Mouse (Mus musculus): Measurements from ENCODE around the gene Ephb3. TPM values are rescaled to one million over a fixed set of nuclear protein-coding genes. Genes with fewer than 3 reads are reported as not detected.

Gene Ephb3
- polyA plus RNA-seq, 1 experiment: 1.4 TPM

DNA sequence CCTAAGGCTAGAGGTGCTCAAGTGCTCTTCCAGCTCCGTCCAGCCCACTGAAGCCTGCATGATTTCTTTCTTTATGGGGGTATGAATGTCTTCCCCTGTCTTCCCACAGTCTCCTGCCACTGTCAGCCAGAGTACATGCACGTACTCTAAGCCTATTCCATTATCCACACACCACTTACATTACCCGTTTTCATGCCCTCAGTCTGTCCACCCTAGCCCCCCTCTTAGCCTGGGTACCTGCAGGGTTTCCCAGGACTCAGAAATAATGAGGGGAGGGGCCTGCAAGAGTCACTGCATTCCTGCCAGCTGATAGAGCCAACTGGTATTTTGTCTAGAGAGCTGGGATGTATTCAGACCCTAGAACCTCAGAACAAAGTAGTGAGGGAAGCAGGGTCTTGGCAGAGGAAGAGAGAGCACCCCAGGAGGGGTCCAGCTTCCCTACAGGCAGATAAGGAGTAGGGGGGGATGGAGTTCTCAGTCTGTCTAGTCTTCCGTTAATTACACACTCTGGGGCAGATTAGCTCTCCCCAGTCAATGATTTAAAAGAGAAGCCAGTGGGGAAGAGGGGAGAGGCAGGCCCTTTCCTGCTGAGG is 20.2 kb downstream of the Ephb3 start:
- TF ChIP-seq CTCF (IDR thresholded peaks at IDR 0.05; ENCODE audit: control insufficient read depth, insufficient read depth, low read length): no peak
- TF ChIP-seq POLR2A (IDR thresholded peaks at IDR 0.05; ENCODE audit: borderline replicate concordance, control insufficient read depth, low read depth, low read length): no peak
- Histone ChIP-seq H3K27ac (ENCODE audit: control insufficient read depth, insufficient read depth, low read depth, low read length, poor library complexity) (no peak overlapping the region), H3K4me1 (ENCODE audit: control insufficient read depth, insufficient read depth, low read length) (no peaks in the 10 kb centered on the region), H3K4me3 (replicated peaks; ENCODE audit: control insufficient read depth, low read depth, low read length) (no peak overlapping the region)
- WGBS: 74% methylated on average over 4 of the region's 4 CpGs

- TF ChIP-seq CTCF (IDR thresholded peaks at IDR 0.05; ENCODE audit: control insufficient read depth, insufficient read depth, low read length) (no peak), POLR2A (IDR thresholded peaks at IDR 0.05; ENCODE audit: borderline replicate concordance, control insufficient read depth, low read depth, low read length) (no peak)
- Histone ChIP-seq H3K4me3 (replicated peaks; ENCODE audit: control insufficient read depth, low read depth, low read length) (no peak overlapping the region), H3K4me1 (ENCODE audit: control insufficient read depth, insufficient read depth, low read length) (no peaks in the 10 kb centered on the region), H3K27ac (ENCODE audit: control insufficient read depth, insufficient read depth, low read depth, low read length, poor library complexity) (no peak overlapping the region)
- WGBS: 79% methylated on average over 6 of the region's 6 CpGs
These were observed 22.1 kb downstream of the Ephb3 start for GRCm38 (mm10) chr16:21226629-21227028.

DNA sequence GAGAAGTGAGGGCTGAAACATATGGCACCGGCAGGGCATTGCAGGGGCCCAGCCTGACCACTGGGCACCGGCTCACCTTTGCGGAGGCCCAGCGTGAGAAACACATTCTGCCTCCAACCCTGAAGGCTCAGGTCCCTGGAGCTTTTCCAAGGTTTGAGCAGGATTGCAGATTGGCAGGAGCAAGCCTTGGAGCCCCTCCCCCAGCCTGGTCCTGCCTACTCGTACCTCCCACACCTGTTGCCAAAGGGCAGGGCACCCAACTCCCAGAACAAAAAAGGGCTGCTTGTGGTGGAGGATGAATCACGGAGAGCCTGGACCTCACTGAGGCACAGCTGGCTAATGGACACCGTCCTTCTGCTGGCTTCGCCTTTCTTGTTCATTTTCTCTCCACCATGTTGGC is 30.6 kb downstream of the Ephb3 start:
- Histone ChIP-seq H3K27ac (ENCODE audit: control insufficient read depth, insufficient read depth, low read depth, low read length, poor library complexity) (no peak overlapping the region), H3K4me3 (replicated peaks; ENCODE audit: control insufficient read depth, low read depth, low read length) (no peak overlapping the region), H3K4me1 (ENCODE audit: control insufficient read depth, insufficient read depth, low read length) (no peaks in the 10 kb centered on the region)
- TF ChIP-seq CTCF (IDR thresholded peaks at IDR 0.05; ENCODE audit: control insufficient read depth, insufficient read depth, low read length) (no peak), POLR2A (IDR thresholded peaks at IDR 0.05; ENCODE audit: borderline replicate concordance, control insufficient read depth, low read depth, low read length) (no peak)
- WGBS: 81% methylated on average over 8 of the region's 8 CpGs

GRCm38 (mm10) chr16:21238722-21239121 is 34.2 kb downstream of the Ephb3 start:
- H3K4me3 ChIP-seq (replicated peaks; ENCODE audit: control insufficient read depth, low read depth, low read length): no peak overlapping the region
- no peaks in the 10 kb centered on the region for H3K4me1 ChIP-seq (ENCODE audit: control insufficient read depth, insufficient read depth, low read length)
- no peak overlapping the region for H3K27ac ChIP-seq (ENCODE audit: control insufficient read depth, insufficient read depth, low read depth, low read length, poor library complexity)
- TF ChIP-seq POLR2A (IDR thresholded peaks at IDR 0.05; ENCODE audit: borderline replicate concordance, control insufficient read depth, low read depth, low read length) (no peak), CTCF (IDR thresholded peaks at IDR 0.05; ENCODE audit: control insufficient read depth, insufficient read depth, low read length) (no peak)
- 48% methylated on average over 5 of the region's 5 CpGs for WGBS

DNA sequence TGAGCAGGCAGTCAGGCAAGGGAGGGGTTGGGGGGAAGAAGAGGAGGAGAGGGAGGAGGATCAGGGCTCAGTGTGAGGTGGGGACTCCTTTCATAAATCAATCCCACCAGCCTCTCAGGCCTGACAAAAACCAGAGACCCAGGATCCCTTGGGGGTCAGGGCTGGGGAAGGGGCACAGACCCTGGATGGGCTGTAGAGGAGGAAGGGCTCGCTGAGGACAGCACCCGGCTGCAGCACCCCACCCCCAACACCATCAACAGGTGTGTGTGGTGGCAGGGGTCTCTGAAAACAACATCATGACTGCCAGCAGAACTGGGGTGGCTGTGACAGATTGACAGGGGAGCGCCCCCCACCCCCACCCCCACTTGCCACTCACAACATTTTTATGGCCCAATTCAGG is 36.0 kb downstream of the Ephb3 start:
- Histone ChIP-seq H3K4me3 (replicated peaks; ENCODE audit: control insufficient read depth, low read depth, low read length) (no peak overlapping the region), H3K27ac (ENCODE audit: control insufficient read depth, insufficient read depth, low read depth, low read length, poor library complexity) (no peak overlapping the region), H3K4me1 (ENCODE audit: control insufficient read depth, insufficient read depth, low read length) (no peaks in the 10 kb centered on the region)
- 55% methylated on average over 3 of the region's 3 CpGs for WGBS
- TF ChIP-seq POLR2A (IDR thresholded peaks at IDR 0.05; ENCODE audit: borderline replicate concordance, control insufficient read depth, low read depth, low read length): no peak
- TF ChIP-seq CTCF (IDR thresholded peaks at IDR 0.05; ENCODE audit: control insufficient read depth, insufficient read depth, low read length): no peak

DNA sequence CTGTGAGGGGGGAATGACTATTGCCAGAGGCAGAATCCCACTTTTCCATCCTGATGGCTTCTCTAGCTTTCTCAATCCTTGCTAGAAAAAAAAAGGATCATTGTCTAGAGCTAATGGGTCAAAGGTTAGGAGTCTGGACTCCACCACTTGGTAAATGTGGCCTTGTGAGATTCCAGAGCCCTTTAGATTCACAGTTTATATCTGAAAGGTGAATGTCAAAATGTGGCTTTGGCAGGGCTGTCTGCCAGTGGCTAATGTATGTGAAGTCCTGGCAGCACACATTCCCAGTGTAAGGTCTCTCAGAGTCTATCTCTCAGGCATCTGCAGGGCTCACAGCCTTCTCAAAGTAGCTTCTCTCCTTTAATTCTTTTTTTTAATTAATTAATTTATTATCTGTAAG is 36.5 kb downstream of the Ephb3 start:
- Histone ChIP-seq H3K27ac (ENCODE audit: control insufficient read depth, insufficient read depth, low read depth, low read length, poor library complexity) (no peak overlapping the region), H3K4me1 (ENCODE audit: control insufficient read depth, insufficient read depth, low read length) (no peaks in the 10 kb centered on the region), H3K4me3 (replicated peaks; ENCODE audit: control insufficient read depth, low read depth, low read length) (no peak overlapping the region)
- no peak for TF ChIP-seq POLR2A (IDR thresholded peaks at IDR 0.05; ENCODE audit: borderline replicate concordance, control insufficient read depth, low read depth, low read length)
- TF ChIP-seq CTCF (IDR thresholded peaks at IDR 0.05; ENCODE audit: control insufficient read depth, insufficient read depth, low read length): no peak

DNA sequence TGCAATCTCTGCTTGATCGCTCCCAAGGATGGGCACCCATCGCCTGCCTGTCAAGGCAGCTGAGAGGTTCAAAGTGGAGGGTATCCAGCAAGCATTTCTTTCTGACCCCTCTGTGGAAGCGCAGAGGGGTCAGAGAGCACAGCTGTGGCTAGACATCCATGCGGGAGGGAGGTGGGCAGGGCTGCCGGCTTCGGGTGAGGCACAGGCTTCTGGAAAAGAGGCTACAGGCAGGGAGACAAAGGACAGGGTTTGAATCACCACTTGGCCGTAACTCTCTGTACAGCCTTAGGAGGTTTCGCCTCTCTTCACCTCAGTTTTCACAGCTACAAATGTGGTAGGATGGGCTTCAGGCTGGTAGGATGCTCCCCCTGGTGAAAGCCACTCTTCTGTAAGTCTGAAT is 38.4 kb downstream of the Ephb3 start:
- H3K4me3 ChIP-seq (replicated peaks; ENCODE audit: control insufficient read depth, low read depth, low read length): no peak overlapping the region
- no peaks in the 10 kb centered on the region for H3K4me1 ChIP-seq (ENCODE audit: control insufficient read depth, insufficient read depth, low read length)
- no peak overlapping the region for H3K27ac ChIP-seq (ENCODE audit: control insufficient read depth, insufficient read depth, low read depth, low read length, poor library complexity)
- no peak for TF ChIP-seq CTCF (IDR thresholded peaks at IDR 0.05; ENCODE audit: control insufficient read depth, insufficient read depth, low read length)
- no peak for TF ChIP-seq POLR2A (IDR thresholded peaks at IDR 0.05; ENCODE audit: borderline replicate concordance, control insufficient read depth, low read depth, low read length)
- 82% methylated on average over 8 of the region's 8 CpGs for WGBS

GRCm38 (mm10) chr16:21244803-21245202 is 40.2 kb downstream of the Ephb3 start:
- H3K4me3 ChIP-seq (replicated peaks; ENCODE audit: control insufficient read depth, low read depth, low read length): no peak overlapping the region
- 70% methylated on average over 3 of the region's 3 CpGs for WGBS
- TF ChIP-seq POLR2A (IDR thresholded peaks at IDR 0.05; ENCODE audit: borderline replicate concordance, control insufficient read depth, low read depth, low read length): no peak
- no peak for TF ChIP-seq CTCF (IDR thresholded peaks at IDR 0.05; ENCODE audit: control insufficient read depth, insufficient read depth, low read length)
- no peak overlapping the region for H3K27ac ChIP-seq (ENCODE audit: control insufficient read depth, insufficient read depth, low read depth, low read length, poor library complexity)
- no peaks in the 10 kb centered on the region for H3K4me1 ChIP-seq (ENCODE audit: control insufficient read depth, insufficient read depth, low read length)

DNA sequence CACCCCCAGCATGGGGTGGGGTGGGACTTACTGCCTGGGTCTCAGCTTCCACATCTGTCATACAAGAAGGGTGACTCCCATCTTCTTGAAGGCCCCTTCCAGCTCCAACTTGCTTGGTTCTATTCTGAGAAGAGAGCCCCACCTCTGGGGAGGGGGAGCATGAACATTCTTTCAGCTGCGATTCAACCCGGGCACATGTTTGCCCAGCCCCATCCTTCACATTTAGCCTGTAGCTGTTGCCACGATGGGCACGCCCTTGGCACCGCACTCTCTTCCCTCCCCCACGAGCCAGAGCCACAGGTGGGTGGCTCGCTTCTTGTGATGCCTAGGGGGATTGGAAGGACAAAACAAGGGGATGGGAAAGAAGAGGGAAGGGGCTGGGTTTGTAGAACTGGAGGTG is 40.8 kb downstream of the Ephb3 start:
- no peak for TF ChIP-seq POLR2A (IDR thresholded peaks at IDR 0.05; ENCODE audit: borderline replicate concordance, control insufficient read depth, low read depth, low read length)
- TF ChIP-seq CTCF (IDR thresholded peaks at IDR 0.05; ENCODE audit: control insufficient read depth, insufficient read depth, low read length): no peak
- no peak overlapping the region for H3K27ac ChIP-seq (ENCODE audit: control insufficient read depth, insufficient read depth, low read depth, low read length, poor library complexity)
- H3K4me3 ChIP-seq (replicated peaks; ENCODE audit: control insufficient read depth, low read depth, low read length): no peak overlapping the region
- no peaks in the 10 kb centered on the region for H3K4me1 ChIP-seq (ENCODE audit: control insufficient read depth, insufficient read depth, low read length)
- WGBS: 33% methylated on average over 7 of the region's 7 CpGs

All from bone marrow, adult 2 months (tissue).